Mouse (Mus musculus) bone marrow, adult 2 months (tissue): ENCODE data around the gene Chid1. TPM values are rescaled to one million over a fixed set of nuclear protein-coding genes. Genes with fewer than 3 reads are reported as not detected.

Experiments used
- H3K27ac ChIP-seq: fragments of 200-500 bp; 2 replicates; pipeline ENCODE4 v1.5.1; 2012; ENCODE audit warnings: low read depth, mild to moderate bottlenecking, control low read depth, inconsistent platforms, low read length; ENCODE audit not compliant: control insufficient read depth, poor library complexity, insufficient read depth
- H3K4me1 ChIP-seq: fragments of 200-500 bp; 2 replicates; pipeline ENCODE4 v1.6.1; 2011; ENCODE audit warnings: low read length; ENCODE audit not compliant: control insufficient read depth, insufficient read depth
- H3K4me3 ChIP-seq: fragments of 200-500 bp; replicated peaks from 2 replicates; pipeline ENCODE3; 2011; ENCODE audit warnings: mild to moderate bottlenecking, low read depth, low read length, control low read depth; ENCODE audit not compliant: control insufficient read depth
- CTCF ChIP-seq: fragments of 200-500 bp; IDR thresholded peaks from 2 replicates; pipeline ENCODE4 v1.5.1; 2011; ENCODE audit warnings: low read length, control low read depth; ENCODE audit not compliant: control insufficient read depth, insufficient read depth
- POLR2A ChIP-seq: fragments of 200-500 bp; IDR thresholded peaks from 2 replicates; pipeline ENCODE4 v1.6.1; 2011; ENCODE audit warnings: low read depth, mild to moderate bottlenecking, control low read depth, low read length, borderline replicate concordance; ENCODE audit not compliant: control insufficient read depth
- WGBS: fragments of 180-500 bp; shearing (Covaris S2); methylation state at CpG from one replicate; pipeline ENCODE4 v1.1.7; 2018; 5-methylcytosine and 5-hydroxymethylcytosine counted together
- polyA plus RNA-seq: library from polyadenylated mRNA; stranded (reverse); fragments of >200 nt; gene quantifications from 2 replicates; pipeline ENCODE4 v1.2.4, GENCODE M21; 2011; ENCODE audit warnings: low replicate concordance; ENCODE audit not compliant: missing spikeins, insufficient read depth, insufficient read length

The Chid1 gene
- polyA plus RNA-seq, 1 experiment: 10.9 TPM

DNA sequence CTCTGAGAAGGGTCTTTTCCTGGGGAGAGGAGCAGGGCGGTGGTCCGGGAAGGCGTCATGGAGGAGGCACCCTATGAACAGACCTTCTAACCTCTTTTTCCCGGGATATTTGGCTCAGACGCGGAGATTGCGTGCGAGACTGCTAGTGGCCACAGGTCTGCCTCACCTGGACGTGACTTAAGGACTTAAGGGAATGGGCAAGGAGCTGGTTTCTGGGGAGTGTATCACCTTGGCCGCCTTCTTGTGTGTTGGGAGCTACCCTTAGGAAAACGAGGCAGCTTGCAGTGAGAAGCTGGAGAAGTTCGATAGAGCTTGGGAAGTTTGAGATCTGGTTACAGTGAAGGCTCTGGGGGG lies 63.9 kb downstream of the Chid1 start:
- TF ChIP-seq POLR2A (no peak), CTCF (no peak)
- Histone ChIP-seq H3K27ac (peak overlapping the region; percentile 80; the same call in 1 of the 2 replicates), H3K4me3 (peak overlapping the region; percentile 77), H3K4me1 (peaks cover 7% of the 10 kb centered on the region)
- under 1% methylated on average over 12 of the region's 12 CpGs for WGBS

DNA sequence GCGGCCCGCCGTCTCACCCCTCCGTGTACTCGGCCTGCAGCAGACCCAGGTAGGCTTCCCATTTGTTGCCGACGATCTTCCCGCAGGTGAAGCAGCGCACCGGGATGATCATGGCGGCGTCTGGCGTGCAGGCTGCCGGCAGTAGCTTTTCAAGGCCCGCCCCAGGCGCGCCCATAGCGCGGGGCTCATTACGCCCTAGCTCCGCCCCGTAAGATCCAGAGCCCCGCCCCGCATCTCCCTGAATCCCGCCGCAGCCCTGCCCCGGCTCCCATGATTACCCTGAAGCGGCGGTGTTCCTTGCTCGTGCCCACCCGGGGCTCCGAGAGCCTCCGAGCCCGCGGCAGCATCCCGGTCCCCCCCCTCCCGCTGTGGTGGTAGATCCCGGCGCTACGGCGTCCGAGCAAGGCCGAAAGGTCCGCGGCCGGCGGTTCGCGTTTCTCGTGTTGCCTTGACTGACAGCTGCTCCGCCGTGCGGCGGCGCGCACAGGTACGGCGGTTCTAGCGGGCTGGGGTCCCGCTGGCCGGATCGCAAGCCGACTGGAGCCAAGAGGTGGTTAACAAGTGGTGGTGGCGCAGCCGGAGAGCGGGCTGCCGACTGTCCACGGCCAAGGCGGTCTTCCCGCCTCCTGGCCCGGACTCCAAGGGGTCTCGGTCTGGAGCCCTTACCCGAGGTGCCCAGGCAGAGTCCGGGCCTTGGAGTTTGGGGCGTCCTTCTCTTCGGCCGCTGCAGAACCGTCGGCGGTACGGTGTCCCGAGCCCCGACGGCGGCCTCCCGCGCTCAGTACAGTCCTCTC lies 64.4 kb downstream of the Chid1 start, which contains the start of the genes Polr2l and Tspan4:
TSS of gene Polr2l (minus strand) at position 122 of the 794 bp plus-strand sequence.
TSS of gene Tspan4 (plus strand) at position 230 of the 794 bp plus-strand sequence.
- TF ChIP-seq POLR2A (peak; percentile 71; the same call in 1 of the 2 replicates), CTCF (no peak)
- peaks cover 7% of the 10 kb centered on the region for H3K4me1 ChIP-seq
- H3K4me3 ChIP-seq: peak within 1 kb of the TSS; percentile 77
- peak within 1 kb of the TSS; percentile 80 for H3K27ac ChIP-seq
- WGBS: under 1% methylated on average over 87 of the region's 87 CpGs

DNA sequence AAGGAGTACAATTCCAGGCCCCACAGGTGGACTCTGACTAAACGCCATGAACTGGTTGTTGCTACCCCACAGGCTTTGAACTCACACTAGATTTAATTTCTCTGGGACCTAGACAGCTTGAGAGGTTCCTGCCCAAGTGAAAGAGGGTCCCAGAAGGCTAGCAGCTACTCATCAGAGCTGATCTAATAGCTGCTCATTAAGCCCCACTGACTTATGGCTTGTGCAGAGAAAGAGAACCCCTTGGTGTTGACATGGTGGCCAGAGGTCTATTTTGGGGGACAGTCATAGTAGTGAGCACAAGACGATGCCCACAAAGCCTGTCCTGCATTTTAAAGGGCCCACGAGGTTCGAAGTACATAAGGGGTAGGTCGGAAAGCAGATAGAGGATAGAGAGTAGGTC lies 65.5 kb downstream of the Chid1 start:
- 7% methylated on average over 5 of the region's 5 CpGs for WGBS
- H3K27ac ChIP-seq: no peak overlapping the region
- peak overlapping the region; percentile 77 for H3K4me3 ChIP-seq
- TF ChIP-seq CTCF (no peak), POLR2A (no peak)
- peaks cover 8% of the 10 kb centered on the region for H3K4me1 ChIP-seq

DNA sequence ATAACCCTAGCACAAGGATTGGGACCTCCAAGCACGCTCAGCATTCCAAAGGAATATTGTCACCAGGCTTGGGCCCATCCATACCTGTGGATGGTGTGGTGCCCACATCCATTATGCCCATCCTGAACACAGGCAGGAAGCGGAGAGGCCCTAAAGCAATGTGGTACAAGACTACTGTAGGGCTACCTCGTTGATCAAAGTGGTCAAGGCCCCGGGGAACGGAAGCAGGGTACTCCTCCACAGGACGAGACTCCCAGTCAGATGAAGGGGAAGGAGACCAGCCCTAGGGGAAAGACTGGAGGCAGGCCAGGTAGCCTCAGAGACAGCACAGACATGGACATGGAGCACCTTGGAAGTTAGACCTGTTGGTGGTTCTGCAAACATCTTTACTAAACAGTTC lies 66.9 kb downstream of the Chid1 start:
- Histone ChIP-seq H3K27ac (no peak overlapping the region), H3K4me3 (no peak overlapping the region), H3K4me1 (peaks cover 9% of the 10 kb centered on the region)
- 81% methylated on average over 6 of the region's 6 CpGs for WGBS
- no peak for TF ChIP-seq POLR2A
- TF ChIP-seq CTCF: no peak

DNA sequence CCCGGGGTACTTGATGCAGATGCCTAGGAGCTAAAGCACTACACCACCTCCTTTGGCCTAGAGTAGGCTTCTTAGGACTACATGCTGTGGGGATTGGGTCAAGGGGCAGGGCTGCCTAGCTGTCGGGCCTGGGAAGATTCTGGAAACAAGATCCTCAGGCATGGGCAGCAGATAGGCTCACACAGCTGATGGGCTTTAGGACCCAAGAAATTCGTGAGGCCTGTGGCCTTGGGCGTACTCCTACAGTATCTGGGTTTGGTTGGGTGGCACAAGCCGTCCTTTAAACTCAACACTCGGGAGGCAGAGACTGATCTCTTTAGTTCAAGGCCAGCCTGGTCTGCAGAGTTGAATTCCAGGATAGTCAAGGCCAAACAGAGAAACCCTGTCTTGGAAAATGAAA lies 67.4 kb downstream of the Chid1 start:
- H3K4me3 ChIP-seq: no peak overlapping the region
- TF ChIP-seq CTCF: no peak
- TF ChIP-seq POLR2A: no peak
- peaks cover 9% of the 10 kb centered on the region for H3K4me1 ChIP-seq
- 76% methylated on average over 6 of the region's 6 CpGs for whole genome bisulfite sequencing
- no peak overlapping the region for H3K27ac ChIP-seq

DNA sequence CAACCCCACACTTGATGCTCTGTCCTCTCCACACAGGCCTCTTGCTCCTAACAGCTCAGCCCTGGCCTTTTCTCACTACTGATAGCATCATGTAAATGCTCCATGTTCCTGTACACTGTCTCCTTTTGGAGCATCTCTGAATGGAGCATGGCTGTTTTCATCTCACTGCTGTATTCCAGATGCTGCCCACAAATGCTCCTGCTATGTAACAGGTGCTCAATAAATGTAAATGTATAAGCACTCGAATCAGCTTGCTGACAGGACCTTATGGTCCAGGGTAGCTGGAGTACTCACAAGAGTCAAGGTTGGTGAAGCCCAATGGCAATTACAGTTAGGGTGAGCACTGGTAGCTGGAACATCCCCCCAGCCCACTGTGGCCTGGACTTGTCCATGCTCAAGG lies 68.4 kb downstream of the Chid1 start:
- H3K4me3 ChIP-seq: no peak overlapping the region
- no peak overlapping the region for H3K27ac ChIP-seq
- peaks cover 11% of the 10 kb centered on the region for H3K4me1 ChIP-seq
- TF ChIP-seq POLR2A: no peak
- TF ChIP-seq CTCF: no peak
- WGBS: 95% methylated on average over 1 of the region's 1 CpGs

DNA sequence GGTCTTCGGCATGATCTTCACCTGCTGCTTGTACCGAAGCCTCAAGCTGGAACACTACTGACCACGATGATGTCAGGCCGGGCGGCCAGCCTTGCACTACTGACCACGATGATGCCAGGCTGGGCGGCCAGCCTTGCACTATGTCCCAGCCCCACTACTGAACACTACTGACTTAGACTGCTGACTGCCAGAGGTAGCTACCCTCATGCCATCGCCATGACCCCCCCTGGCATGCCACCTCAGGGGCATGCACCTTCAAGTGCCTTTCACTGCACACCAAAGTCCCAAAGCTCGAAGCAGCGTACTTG lies 69.1 kb downstream of the Chid1 start:
- H3K4me1 ChIP-seq: peaks cover 11% of the 10 kb centered on the region
- TF ChIP-seq CTCF (no peak), POLR2A (no peak)
- no peak overlapping the region for H3K4me3 ChIP-seq
- 91% methylated on average over 10 of the region's 10 CpGs for WGBS
- H3K27ac ChIP-seq: no peak overlapping the region

DNA sequence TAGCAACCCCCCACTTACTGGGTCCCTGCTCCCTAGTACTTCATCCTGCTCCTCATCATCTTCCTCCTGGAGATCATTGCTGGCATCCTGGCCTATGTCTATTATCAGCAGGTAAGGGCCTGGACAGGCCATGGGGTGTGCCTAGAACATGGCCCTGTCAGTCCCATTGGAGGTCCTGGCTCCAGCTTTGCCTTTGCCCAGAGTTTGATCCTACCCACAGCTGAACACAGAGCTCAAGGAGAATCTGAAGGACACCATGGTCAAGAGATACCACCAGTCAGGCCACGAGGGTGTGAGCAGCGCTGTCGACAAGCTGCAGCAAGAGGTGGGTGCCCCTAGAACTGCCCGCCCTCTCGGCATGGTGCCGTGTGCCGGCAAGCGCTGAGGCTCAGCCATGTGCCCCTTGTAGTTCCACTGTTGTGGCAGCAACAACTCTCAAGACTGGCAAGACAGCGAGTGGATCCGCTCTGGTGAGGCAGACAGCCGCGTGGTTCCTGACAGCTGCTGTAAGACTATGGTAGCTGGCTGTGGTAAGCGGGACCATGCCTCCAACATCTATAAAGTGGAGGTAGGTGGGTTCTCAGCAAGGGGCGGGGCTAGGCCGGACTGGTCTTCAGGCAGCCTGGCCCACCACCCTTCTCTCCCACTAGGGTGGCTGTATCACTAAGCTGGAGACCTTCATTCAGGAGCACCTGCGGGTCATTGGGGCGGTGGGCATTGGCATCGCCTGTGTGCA lies 69.6 kb downstream of the Chid1 start:
- Histone ChIP-seq H3K4me1 (peaks cover 11% of the 10 kb centered on the region), H3K4me3 (no peak overlapping the region), H3K27ac (no peak overlapping the region; the same call in 1 of the 2 replicates)
- TF ChIP-seq POLR2A (no peak), CTCF (no peak)
- WGBS: 91% methylated on average over 18 of the region's 18 CpGs

DNA sequence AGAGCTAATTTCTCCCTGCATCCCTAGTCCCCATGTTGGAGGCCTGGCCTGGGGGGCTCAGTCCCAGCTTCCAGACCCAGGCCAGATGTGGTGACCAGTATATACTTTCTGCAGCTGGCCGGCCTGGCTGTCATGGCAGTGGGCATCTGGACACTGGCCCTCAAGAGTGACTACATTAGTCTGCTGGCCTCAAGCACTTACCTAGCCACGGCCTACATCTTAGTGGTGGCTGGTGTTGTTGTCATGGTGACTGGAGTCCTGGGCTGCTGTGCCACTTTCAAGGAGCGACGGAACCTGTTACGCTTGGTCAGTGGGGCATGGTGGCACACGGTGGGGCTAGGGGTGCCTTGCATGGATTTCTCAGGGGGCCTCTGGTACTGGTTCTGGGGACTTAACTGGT lies 70.3 kb downstream of the Chid1 start:
- H3K4me1 ChIP-seq: peaks cover 11% of the 10 kb centered on the region
- 76% methylated on average over 6 of the region's 6 CpGs for WGBS
- H3K27ac ChIP-seq: no peak overlapping the region

More for the DNA sequence above, 70.3 kb downstream of the Chid1 start:
- TF ChIP-seq POLR2A (no peak), CTCF (no peak)
- H3K4me3 ChIP-seq: no peak overlapping the region
